Mouse (Mus musculus) erythroblast, embryonic 14.5 days (primary cell): ENCODE measurements around the gene Rnf213.

Experiments used
- GATA1 ChIP-seq: IDR thresholded peaks from 2 replicates; pipeline ENCODE4 v1.6.1; 2012; ENCODE audit warnings: low read length, inconsistent platforms, mixed read lengths
- TAL1 ChIP-seq: IDR thresholded peaks from 3 replicates; pipeline ENCODE4 v1.6.1; 2012; ENCODE audit warnings: low read length, inconsistent platforms, mixed read lengths

GRCm38 (mm10) chr11:119507772-119508171 is 114.9 kb downstream of the Rnf213 start:
- TF ChIP-seq GATA1 (no peak), TAL1 (no peak)
